Comparison of ENCODE assay signal across 8 mouse cellular contexts in the genomic region with DNA sequence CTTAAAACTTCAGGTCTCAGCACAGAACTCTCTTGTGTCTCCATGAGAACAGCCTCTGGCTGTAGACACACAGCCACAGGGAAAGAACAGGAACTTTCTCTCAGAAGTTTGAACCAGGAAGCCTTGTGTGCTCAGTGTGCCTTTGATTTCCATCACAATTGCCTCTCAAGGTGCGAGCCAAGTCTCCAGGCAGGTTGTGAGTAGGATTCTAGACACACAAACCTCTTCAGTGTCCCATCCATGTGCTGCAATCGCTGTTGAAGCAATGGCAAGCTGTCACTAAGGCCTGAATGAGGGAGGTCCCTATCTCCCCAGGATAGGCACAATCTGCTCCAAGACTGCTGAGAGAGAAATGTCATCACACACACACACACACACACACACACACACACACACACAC. TPM values are rescaled to one million over a fixed set of nuclear protein-coding genes. Genes with fewer than 3 reads are reported as not detected.
DNase-seq lines count a peak whose midpoint lies in the region; ATAC-seq and TF ChIP-seq lines count a peak whose summit lies in the region.

No protein-coding gene starts in this region.

- intact Hi-C loops in gastrocnemius, adult 2 months (cut with DNase I), result no loop called here

- H3K27ac ChIP-seq in gastrocnemius, adult 2 months, result peak overlapping the region; percentile 100
- H3K27ac ChIP-seq in limb, embryonic 10.5 days, result peak overlapping the region; percentile 99
- peak overlapping the region; percentile 98 for H3K27ac ChIP-seq in stomach, embryonic 16.5 days (ENCODE audit: low read length)

- H3K4me1 ChIP-seq in limb, embryonic 10.5 days, result peaks cover 49% of the 10 kb centered on the region
- peaks cover 39% of the 10 kb centered on the region for H3K4me1 ChIP-seq in stomach, embryonic 16.5 days (ENCODE audit: control insufficient read depth, insufficient read depth, low read length)

- H3K4me2 ChIP-seq in stomach, embryonic 16.5 days (ENCODE audit: low read depth, low read length), result peak overlapping the region; percentile 99; the same call in 1 of the 2 replicates

- no peaks in the 10 kb centered on the region for H3K27me3 ChIP-seq in limb, embryonic 10.5 days (ENCODE audit: low read depth, poor library complexity, severe bottlenecking)
- H3K27me3 ChIP-seq in stomach, embryonic 16.5 days (ENCODE audit: control insufficient read depth, insufficient read depth, low read length), result no peaks in the 10 kb centered on the region

- DNase-seq in gastrocnemius, adult 2 months, result no peak
- no peak for DNase-seq in gastrocnemius, postnatal 4 days (ENCODE audit: low spot score in 2 of 2)
- DNase-seq in retina, postnatal 1 day, result peak; percentile 25
- no peak for DNase-seq in retina, embryonic 14.5 days (ENCODE audit: low spot score)
- DNase-seq in limb, embryonic 10.5 days (ENCODE audit: low spot score), result no peak
- DNase-seq in left cerebral cortex, adult 11 months (ENCODE audit: low spot score), result no peak

- WGBS in limb, embryonic 10.5 days, result 45% methylated on average over 2 of the region's 2 CpGs
- 46% methylated on average over 2 of the region's 2 CpGs for WGBS in stomach, embryonic 16.5 days

- no peak for TF ChIP-seq CTCF in gastrocnemius, adult 2 months (IDR thresholded peaks at IDR 0.05)

- H3K9me3 ChIP-seq in limb, embryonic 10.5 days (replicated peaks), result no peaks in the 10 kb centered on the region
- peaks cover 4% of the 10 kb centered on the region; the same call in 1 of the 2 replicates for H3K9me3 ChIP-seq in stomach, embryonic 16.5 days (replicated peaks; ENCODE audit: control insufficient read depth, low read length)

- no peak for ATAC-seq in stomach, embryonic 16.5 days (ENCODE audit: insufficient read depth, low FRiP score)
- ATAC-seq in cerebellum, adult (ENCODE audit: insufficient number of reproducible peaks, low FRiP score, low TSS enrichment), result no peak

- no peak overlapping the region for H3K4me3 ChIP-seq in gastrocnemius, adult 2 months
- no peak overlapping the region for H3K4me3 ChIP-seq in limb, embryonic 10.5 days
- no peak overlapping the region for H3K4me3 ChIP-seq in stomach, embryonic 16.5 days (replicated peaks; ENCODE audit: low read length)

- H3K36me3 ChIP-seq in limb, embryonic 10.5 days, result peaks cover 12% of the 10 kb centered on the region
- 0 out of 2 replicates have a peak, but pooled peaks cover 3% of the 10 kb centered on the region for H3K36me3 ChIP-seq in stomach, embryonic 16.5 days (ENCODE audit: control insufficient read depth, insufficient read depth, low read length)

- no peak overlapping the region for H3K9ac ChIP-seq in stomach, embryonic 16.5 days (ENCODE audit: low read length)

RNA-seq across cellular contexts. Expression of gene Irf2bp2, which starts 10.8 kb away (rescaled TPM):
- 10 to 100 TPM; 28.6 to 81.6 TPM for total RNA-seq in gastrocnemius, adult 2 months (2021)
- total RNA-seq in gastrocnemius, postnatal 4 days (2021), result 10 to 100 TPM; 71.8 to 76.1 TPM
- polyA plus RNA-seq in limb, embryonic 10.5 days (2016; fragmentation: Nextera tagmentation; extraction: Ambion mirVana), result 4.2 and 4.5 TPM in 2 replicates
- 9.9 and 10.8 TPM in 2 replicates for polyA plus RNA-seq in stomach, embryonic 16.5 days (2015; fragmentation: Nextera tagmentation; extraction: Ambion mirVana)
